Mouse (Mus musculus) limb, embryonic 15.5 days (tissue): Measurements from ENCODE around the gene Gpr1. TPM values are rescaled to one million over a fixed set of nuclear protein-coding genes. Genes with fewer than 3 reads are reported as not detected.
"Not testable (repeated sequence)": the region's sequence is repeated elsewhere in the genome, so short reads cannot be mapped to it uniquely, and the experiment has no call there.

Experiments used
- ATAC-seq: fragments of 200-750 bp; cut with Nextera tagmentation; 2 replicates; pipeline ENCODE4 v1.8.0; 2017; ENCODE audit warnings: low read depth, moderate TSS enrichment; ENCODE audit not compliant: insufficient number of reproducible peaks, low FRiP score, low TSS enrichment
- H3K27ac ChIP-seq: fragments of 300-500 bp; sonication (generic); 2 replicates; pipeline ENCODE4 v1.5.1; 2015; ENCODE audit warnings: moderate library complexity, mild to moderate bottlenecking, inconsistent platforms
- H3K27me3 ChIP-seq: fragments of 300-500 bp; sonication (generic); 2 replicates; pipeline ENCODE4 v1.6.1; 2015; ENCODE audit warnings: inconsistent platforms
- H3K36me3 ChIP-seq: fragments of 300-500 bp; sonication (generic); 2 replicates; pipeline ENCODE4 v1.6.1; 2015; ENCODE audit warnings: inconsistent platforms
- H3K4me1 ChIP-seq: fragments of 300-500 bp; sonication (generic); 2 replicates; pipeline ENCODE4 v1.6.1; 2015; ENCODE audit warnings: inconsistent platforms
- H3K4me2 ChIP-seq: fragments of 300-500 bp; sonication (generic); 2 replicates; pipeline ENCODE4 v1.6.1; 2015; ENCODE audit warnings: mild to moderate bottlenecking, inconsistent platforms
- H3K4me3 ChIP-seq: fragments of 300-500 bp; sonication (generic); 2 replicates; pipeline ENCODE4 v1.5.1; 2015; ENCODE audit warnings: mild to moderate bottlenecking, inconsistent platforms
- H3K9ac ChIP-seq: fragments of 300-500 bp; sonication (generic); 2 replicates; pipeline ENCODE4 v1.6.1; 2015; ENCODE audit warnings: inconsistent platforms
- H3K9me3 ChIP-seq: fragments of 300-500 bp; sonication (generic); 2 replicates; pipeline ENCODE4 v1.6.1; 2016; ENCODE audit warnings: inconsistent platforms
- WGBS: fragments of 180-500 bp; shearing (Covaris S2); methylation state at CpG from one replicate; pipeline ENCODE4 v1.1.7; 2015; 5-methylcytosine and 5-hydroxymethylcytosine counted together
- microRNA-seq: library from miRNA; unstranded; fragments of <30 nt; microRNA quantifications from one replicate; pipeline ENCODE4, GENCODE M21; 2016
- polyA plus RNA-seq: library from polyadenylated mRNA; unstranded; fragments of >200 nt; fragmentation: Nextera tagmentation; extraction: Ambion mirVana; gene quantifications from 2 replicates; pipeline ENCODE4 v1.2.1, GENCODE M21; 2015

The Gpr1 gene
- polyA plus RNA-seq, 1 experiment from 2014 or later = 0.17 TPM

DNA sequence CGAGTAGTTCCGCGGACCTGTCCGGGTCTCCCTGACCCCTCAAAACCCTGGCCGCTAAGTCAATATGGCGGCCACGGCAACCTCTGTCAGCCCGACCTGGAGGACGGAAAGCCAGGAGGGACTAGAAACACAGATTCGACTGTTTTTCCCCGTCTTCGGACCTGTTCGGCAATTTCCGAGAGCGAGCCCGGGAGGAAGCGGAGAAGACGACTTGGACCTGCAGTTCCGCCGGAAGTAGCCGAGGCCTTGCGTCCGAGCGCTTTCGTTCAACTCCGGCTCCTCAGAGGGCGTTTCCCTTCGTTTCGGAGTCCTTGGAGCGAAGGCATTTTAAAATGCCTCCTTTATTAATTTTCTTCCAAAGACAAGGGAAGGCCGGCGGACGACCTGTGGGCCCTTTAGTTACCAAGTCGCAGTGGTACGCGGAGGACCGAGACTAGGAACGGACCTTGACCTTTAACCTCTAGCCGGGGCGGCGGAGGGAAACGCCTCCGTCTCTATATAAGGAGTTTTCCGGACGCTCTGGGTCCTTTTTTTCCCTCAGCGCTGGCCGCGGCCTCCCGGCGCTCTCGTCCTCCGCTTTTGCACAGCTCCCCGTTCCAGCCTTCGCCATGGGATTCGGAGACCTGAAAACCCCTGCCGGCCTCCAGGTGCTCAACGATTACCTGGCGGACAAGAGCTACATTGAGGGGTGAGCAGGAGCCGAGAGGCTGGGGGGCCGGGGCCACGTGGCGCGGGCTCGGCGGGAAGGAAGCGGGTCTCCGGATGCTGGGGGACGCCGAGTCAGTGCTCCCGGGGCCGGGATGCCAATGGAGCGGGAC is 37.5 kb downstream of the Gpr1 start, which contains the start of the genes Eef1b2 and Ndufs1:
Eef1b2 (plus strand) TSS at position 222 of the 818 bp plus-strand sequence.
Ndufs1 (minus strand) TSS at position 230 of the 818 bp plus-strand sequence.
- H3K27ac ChIP-seq = peak within 1 kb of the TSS; percentile 95
- H3K4me3 ChIP-seq = peak within 1 kb of the TSS; percentile 65
- H3K9me3 ChIP-seq = no peaks in the 10 kb centered on the region
- H3K27me3 ChIP-seq = no peaks in the 10 kb centered on the region
- peak; percentile 88 for ATAC-seq
- WGBS = under 1% methylated on average over 72 of the region's 72 CpGs
- peaks cover 23% of the 10 kb centered on the region for H3K4me1 ChIP-seq
- H3K4me2 ChIP-seq = peak within 1 kb of the TSS; percentile 72
- H3K9ac ChIP-seq = peak within 1 kb of the TSS; percentile 74
- H3K36me3 ChIP-seq = peaks cover 25% of the 10 kb centered on the region

DNA sequence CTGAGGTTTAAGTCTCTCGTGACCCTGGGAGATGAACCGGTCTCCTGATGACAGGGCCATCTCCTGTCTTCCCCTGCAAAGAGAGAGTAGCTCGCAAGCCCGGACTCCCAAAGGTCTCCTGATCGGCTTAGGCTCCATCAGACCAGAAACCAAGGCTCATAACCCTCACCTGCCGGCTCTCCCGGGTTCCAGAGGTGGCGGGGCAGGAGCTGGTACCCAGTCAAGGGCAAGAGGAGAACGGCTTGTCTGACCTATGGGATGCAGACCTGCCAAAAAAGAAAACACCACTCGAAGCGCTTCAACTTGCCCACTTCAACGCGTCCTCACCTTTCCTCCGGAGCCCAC is 38.1 kb downstream of the Gpr1 start:
- WGBS = under 1% methylated on average over 14 of the region's 14 CpGs
- peak; percentile 2; the same call in 1 of the 2 replicates for ATAC-seq
- peak overlapping the region; percentile 74 for H3K9ac ChIP-seq
- peaks cover 21% of the 10 kb centered on the region for H3K4me1 ChIP-seq
- H3K27ac ChIP-seq = peak overlapping the region; percentile 95
- H3K27me3 ChIP-seq = no peaks in the 10 kb centered on the region
- H3K4me2 ChIP-seq = peak overlapping the region; percentile 72
- no peaks in the 10 kb centered on the region for H3K9me3 ChIP-seq
- H3K4me3 ChIP-seq = peak overlapping the region; percentile 65
- H3K36me3 ChIP-seq = peaks cover 31% of the 10 kb centered on the region

DNA sequence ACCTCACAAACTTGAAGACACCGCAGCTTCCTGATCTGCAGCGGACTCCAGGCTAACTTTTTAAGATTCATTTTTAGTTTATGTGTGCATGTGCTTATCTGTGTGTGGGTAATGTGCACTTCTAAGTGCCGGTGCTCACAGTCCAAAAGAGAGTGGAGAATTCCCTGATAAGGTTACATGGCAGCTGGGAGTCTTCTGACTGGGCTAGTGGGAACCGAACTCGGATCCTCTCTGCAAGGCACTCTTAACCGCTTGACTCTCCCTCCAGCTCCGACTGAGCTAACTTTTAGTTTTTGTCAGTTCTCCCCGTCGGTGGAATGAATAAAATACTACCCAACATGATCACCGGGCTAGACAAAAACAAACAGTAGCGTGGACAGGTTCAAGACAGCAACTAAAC is 38.5 kb downstream of the Gpr1 start:
- Histone ChIP-seq H3K9ac (peak overlapping the region; percentile 74), H3K4me1 (peaks cover 21% of the 10 kb centered on the region), H3K36me3 (peaks cover 35% of the 10 kb centered on the region), H3K9me3 (no peaks in the 10 kb centered on the region), H3K27me3 (no peaks in the 10 kb centered on the region), H3K27ac (0 out of 2 replicates have a peak overlapping the region, but pooled peaks have one; percentile 95), H3K4me3 (peak overlapping the region; percentile 65), H3K4me2 (peak overlapping the region; percentile 72)
- 9% methylated on average over 11 of the region's 11 CpGs for whole genome bisulfite sequencing
- ATAC-seq = no peak

GRCm38 (mm10) chr1:63168638-63169037 is 45.7 kb downstream of the Gpr1 start:
- 79% methylated on average over 2 of the region's 2 CpGs for WGBS
- Histone ChIP-seq H3K4me1 (no peaks in the 10 kb centered on the region), H3K27me3 (no peaks in the 10 kb centered on the region), H3K27ac (no peak overlapping the region), H3K4me3 (no peak overlapping the region), H3K4me2 (no peak overlapping the region), H3K9ac (no peak overlapping the region), H3K9me3 (no peaks in the 10 kb centered on the region), H3K36me3 (peaks cover 63% of the 10 kb centered on the region)
- ATAC-seq = no peak

DNA sequence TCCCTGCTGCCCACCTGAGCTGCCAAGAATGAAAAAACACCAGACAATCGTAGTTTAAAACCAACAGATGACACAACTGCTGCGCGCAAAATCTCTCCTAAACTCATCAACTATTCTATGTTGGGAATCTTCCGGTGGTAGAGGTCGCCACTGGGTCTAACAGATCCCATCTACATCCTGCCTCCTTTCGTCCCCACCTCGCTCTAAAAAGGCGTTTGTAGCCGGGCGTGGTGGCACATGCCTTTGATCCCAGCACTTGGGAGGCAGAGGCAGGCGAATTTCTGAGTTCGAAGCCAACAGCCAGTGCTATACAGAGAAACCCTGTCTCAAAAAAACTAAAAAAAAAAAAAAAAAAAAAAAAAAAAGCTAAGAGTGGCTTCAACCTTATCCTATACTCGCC is 74.1 kb downstream of the Gpr1 start:
- peaks cover 47% of the 10 kb centered on the region for H3K36me3 ChIP-seq
- H3K9me3 ChIP-seq = no peaks in the 10 kb centered on the region
- H3K4me3 ChIP-seq = no peak overlapping the region
- ATAC-seq = no peak
- no peak overlapping the region for H3K4me2 ChIP-seq
- WGBS = 94% methylated on average over 13 of the region's 13 CpGs
- H3K27me3 ChIP-seq = no peaks in the 10 kb centered on the region
- no peak overlapping the region for H3K27ac ChIP-seq
- no peaks in the 10 kb centered on the region for H3K4me1 ChIP-seq
- no peak overlapping the region for H3K9ac ChIP-seq

DNA sequence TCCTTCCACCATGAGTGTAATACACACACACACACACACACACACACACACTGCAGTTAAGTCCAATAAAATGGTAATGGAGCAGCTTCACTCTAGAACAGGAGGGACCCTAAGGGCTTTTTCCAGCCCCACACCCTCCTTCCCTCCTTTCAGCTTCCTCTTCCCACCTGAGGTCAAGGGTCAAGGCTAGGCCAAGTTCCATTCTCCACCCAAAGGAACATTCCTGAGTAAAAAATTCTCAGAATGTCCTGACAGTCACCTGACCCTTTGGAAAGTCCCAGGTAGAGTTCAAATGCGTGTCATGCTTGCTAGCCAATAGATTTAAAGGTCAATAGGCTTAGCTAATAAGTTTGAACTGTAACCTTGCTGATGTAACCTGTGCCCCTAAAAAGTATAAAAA is 75.8 kb downstream of the Gpr1 start:
- not testable (repeated sequence) for H3K27me3 ChIP-seq, H3K4me1 ChIP-seq, H3K4me3 ChIP-seq, H3K27ac ChIP-seq, H3K9ac ChIP-seq, ATAC-seq, H3K9me3 ChIP-seq, H3K4me2 ChIP-seq
- H3K36me3 ChIP-seq = peaks cover 33% of the 10 kb centered on the region
- 87% methylated on average over 1 of the region's 1 CpGs for WGBS

GRCm38 (mm10) chr1:63137971-63138370 is 76.4 kb downstream of the Gpr1 start:
- peaks cover 29% of the 10 kb centered on the region for H3K36me3 ChIP-seq
- no peaks in the 10 kb centered on the region for H3K27me3 ChIP-seq
- no peak overlapping the region for H3K4me2 ChIP-seq
- WGBS = 86% methylated on average over 2 of the region's 2 CpGs
- H3K27ac ChIP-seq = no peak overlapping the region
- H3K4me3 ChIP-seq = no peak overlapping the region
- ATAC-seq = no peak
- no peak overlapping the region for H3K9ac ChIP-seq
- H3K4me1 ChIP-seq = no peaks in the 10 kb centered on the region
- H3K9me3 ChIP-seq = no peaks in the 10 kb centered on the region

- WGBS = 81% methylated on average over 3 of the region's 3 CpGs
- no peaks in the 10 kb centered on the region for H3K27me3 ChIP-seq
- peaks cover 5% of the 10 kb centered on the region; the same call in 1 of the 2 replicates for H3K4me1 ChIP-seq
- H3K36me3 ChIP-seq = peaks cover 8% of the 10 kb centered on the region
- H3K27ac ChIP-seq = no peak overlapping the region
- no peak overlapping the region for H3K4me2 ChIP-seq
- no peak overlapping the region for H3K9ac ChIP-seq
- H3K4me3 ChIP-seq = no peak overlapping the region
- ATAC-seq = no peak
- no peaks in the 10 kb centered on the region for H3K9me3 ChIP-seq
Measured at GRCm38 (mm10) chr1:63134530-63134929, 79.8 kb downstream of the Gpr1 start.

Small RNAs within 50 kb of the gene (microRNA-seq; reads per million reads assigned to microRNA genes)
- gene Gm24557 (not detected), gene Gm27512 (not detected)

Other genes with a start within 250 kb of the Gpr1 start
- gene Ino80d, start 99.9 kb downstream of the Gpr1 start, polyA plus RNA-seq = 11.3 TPM in 2 replicates
- gene Eef1b2, start 37.7 kb downstream of the Gpr1 start, polyA plus RNA-seq = 573 and 595 TPM in 2 replicates
- 112 and 131 TPM in 2 replicates for gene Ndufs1, start 37.7 kb downstream of the Gpr1 start, polyA plus RNA-seq
- gene Zdbf2, start 58.7 kb upstream of the Gpr1 start, polyA plus RNA-seq = 13.0 and 19.3 TPM in 2 replicates
- gene Adam23, start 231.3 kb upstream of the Gpr1 start, polyA plus RNA-seq = 1.5 and 2.5 TPM in 2 replicates